Mouse (Mus musculus): ENCODE data around the gene Phlpp1. TPM values are rescaled to one million over a fixed set of nuclear protein-coding genes. Genes with fewer than 3 reads are reported as not detected.

Phlpp1 gene
- 5.7 and 6.0 TPM in 2 replicates for polyA plus RNA-seq (2012)

DNA sequence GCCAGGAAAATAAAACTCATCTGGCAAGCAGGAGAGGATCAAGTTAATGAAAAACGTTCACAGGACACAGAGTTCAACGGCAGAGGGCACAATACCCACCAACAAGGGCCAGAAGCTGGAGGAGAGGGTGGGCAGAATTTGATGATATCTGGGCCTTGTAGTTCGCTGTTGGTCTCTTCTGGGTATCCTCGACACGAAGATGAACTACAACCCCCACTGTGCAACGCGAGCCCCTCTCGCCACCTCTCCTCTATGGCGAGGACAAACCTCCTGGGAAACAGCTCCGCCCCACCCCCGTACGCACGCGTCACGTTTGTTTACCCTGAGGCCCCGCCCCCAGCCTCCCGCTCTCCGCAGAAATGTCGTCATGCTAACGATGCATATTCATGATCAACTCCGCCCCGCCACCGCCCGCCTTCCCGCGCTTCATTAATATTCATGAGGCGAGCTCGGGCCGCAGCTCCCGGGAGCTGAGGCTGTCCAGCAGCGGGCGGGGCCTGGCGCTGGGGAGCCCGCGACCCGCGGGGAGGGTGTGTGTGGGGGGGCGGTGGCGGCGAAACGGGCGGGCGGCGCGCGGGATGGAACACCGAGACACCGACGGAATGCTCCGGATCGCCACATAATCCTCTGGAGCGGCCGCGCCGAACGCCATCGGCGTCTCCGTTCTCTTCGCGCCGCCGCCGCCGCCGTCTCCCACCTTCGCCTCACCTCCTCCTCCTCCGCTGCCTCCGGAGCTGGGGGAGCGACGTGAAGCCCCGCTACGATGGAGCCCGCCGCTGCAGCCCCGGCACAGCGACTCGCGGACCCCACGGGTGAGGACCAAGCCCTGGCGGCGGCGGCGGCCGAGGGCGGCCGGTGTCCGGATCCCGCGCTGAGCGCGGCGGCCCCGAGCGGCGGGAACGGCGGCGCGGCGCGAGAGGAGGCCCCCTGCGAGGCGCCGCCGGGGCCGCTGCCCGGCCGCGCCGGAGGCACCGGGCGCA, at the start of gene Phlpp1:
Phlpp1 (plus strand) TSS at position 512 of the 980 bp plus-strand sequence.
- TF ChIP-seq GATA1 (IDR thresholded peaks at IDR 0.05; ENCODE audit: low read length) = no peak

- TF ChIP-seq GATA1 (IDR thresholded peaks at IDR 0.05; ENCODE audit: low read length) = no peak
Observed at GRCm38 (mm10) chr1:106126601-106127000, 45.0 kb upstream of the Phlpp1 start.

DNA sequence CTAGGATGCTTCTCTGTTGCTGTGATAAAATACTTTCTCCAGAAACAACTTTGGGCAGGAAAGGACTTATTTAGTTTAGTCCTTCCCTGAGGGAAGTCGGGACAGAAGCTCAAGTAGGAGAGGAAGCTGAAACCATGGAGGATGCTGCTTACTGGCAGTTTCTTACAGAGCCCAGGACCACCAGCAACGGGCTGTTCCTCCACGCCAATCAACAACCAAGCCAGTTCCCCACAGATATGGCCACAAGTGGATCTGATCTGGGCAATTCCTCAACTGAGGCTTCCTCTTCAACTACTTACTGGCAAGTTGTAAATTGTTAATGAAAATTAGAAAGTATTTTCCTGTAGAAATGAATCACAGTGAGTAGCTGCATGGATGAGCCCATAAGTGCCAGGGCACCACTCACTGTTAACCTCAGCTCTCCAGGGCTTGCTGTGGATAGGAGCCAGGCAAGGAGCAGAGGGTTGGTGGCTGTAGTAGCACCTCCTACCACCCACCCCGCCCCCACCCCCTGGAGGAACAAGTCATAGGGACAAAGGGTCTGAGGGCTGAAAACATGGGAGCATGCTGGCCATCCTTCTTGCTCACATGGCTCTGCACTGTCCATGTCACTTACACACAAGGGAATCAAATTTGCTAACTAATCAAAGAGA, 39.7 kb upstream of the Phlpp1 start:
- no peak for TF ChIP-seq GATA1 (IDR thresholded peaks at IDR 0.05; ENCODE audit: low read length)

GRCm38 (mm10) chr1:106132350-106132700, 39.2 kb upstream of the Phlpp1 start:
- TF ChIP-seq GATA1 (IDR thresholded peaks at IDR 0.05; ENCODE audit: low read length) = no peak

DNA sequence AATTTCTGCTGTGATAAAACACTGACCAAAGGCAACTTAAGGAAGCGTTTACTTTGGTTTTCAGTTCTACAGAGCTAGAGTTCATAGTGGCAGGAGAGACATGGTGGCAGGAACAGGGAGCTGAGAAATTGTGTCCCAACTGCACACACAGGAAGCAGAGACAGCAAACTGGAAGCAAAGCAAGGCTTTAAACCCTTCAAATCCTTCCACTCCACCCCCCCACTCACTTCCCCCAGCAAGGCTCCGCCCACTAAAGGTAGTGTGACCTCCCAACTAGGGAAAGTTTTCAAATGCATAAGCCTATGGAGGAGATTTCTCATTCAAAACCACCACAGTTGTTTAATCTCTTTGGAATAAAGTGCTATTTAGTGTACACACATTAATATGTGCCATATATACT, 32.9 kb upstream of the Phlpp1 start:
- TF ChIP-seq GATA1 (IDR thresholded peaks at IDR 0.05; ENCODE audit: low read length) = no peak

GRCm38 (mm10) chr1:106139137-106139536, 32.4 kb upstream of the Phlpp1 start:
- TF ChIP-seq GATA1 (IDR thresholded peaks at IDR 0.05; ENCODE audit: low read length) = no peak

GRCm38 (mm10) chr1:106142010-106142409, 29.5 kb upstream of the Phlpp1 start:
- no peak for TF ChIP-seq GATA1 (IDR thresholded peaks at IDR 0.05; ENCODE audit: low read length)

- TF ChIP-seq GATA1 (IDR thresholded peaks at IDR 0.05; ENCODE audit: low read length) = no peak
Observed at GRCm38 (mm10) chr1:106144534-106144933, 27.0 kb upstream of the Phlpp1 start.

- TF ChIP-seq GATA1 (IDR thresholded peaks at IDR 0.05; ENCODE audit: low read length) = no peak
Observed at GRCm38 (mm10) chr1:106145055-106145454, 26.5 kb upstream of the Phlpp1 start.

- TF ChIP-seq GATA1 (IDR thresholded peaks at IDR 0.05; ENCODE audit: low read length) = no peak
Observed at GRCm38 (mm10) chr1:106145565-106146190, 25.9 kb upstream of the Phlpp1 start.

DNA sequence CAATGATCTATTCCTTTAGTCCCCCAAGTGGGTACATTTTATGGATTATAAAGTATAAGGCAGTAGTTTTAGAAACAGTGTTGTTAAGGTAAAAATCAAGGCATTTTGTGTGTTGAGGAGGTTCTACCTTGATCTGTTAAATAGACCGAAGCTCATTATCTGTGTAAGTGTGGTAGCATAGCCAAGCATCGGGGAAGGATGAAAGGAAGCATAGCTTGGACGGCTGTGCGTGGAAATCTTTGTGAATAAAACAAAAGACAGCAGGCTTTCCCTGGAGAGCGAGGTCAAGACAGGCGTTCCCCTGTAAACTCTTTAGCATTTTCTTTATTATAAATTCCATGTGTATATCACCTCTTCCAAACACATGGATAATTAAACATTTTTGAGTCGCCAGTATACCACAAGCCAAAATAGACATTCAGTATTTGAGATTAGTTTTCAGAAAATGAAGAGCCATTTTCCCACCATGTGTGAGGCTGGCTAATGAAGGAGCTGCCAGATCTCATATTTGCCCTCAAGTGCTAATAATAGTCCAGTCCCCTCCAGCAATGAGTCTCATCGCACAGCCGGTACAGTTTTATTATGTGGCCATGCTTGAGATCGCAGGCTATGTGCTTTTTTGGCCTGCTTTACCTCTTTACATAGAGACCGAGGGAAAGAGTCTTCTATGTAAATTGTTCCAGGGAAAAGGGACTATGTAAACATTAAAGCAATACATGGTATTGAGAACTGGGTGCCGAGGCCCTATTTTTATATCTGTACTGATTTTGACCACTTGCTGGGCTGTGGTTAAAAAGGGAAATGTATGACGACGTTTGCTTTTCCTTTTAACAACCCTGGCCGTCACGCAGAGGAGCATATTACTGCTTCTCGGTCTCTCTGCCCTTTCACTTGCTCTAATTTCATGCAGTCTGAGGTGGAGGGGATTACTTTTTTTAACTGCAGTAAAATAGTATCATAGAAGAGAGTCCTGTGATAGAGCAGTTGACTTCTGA, 22.9 kb upstream of the Phlpp1 start:
- no peak for TF ChIP-seq GATA1 (IDR thresholded peaks at IDR 0.05; ENCODE audit: low read length)

DNA sequence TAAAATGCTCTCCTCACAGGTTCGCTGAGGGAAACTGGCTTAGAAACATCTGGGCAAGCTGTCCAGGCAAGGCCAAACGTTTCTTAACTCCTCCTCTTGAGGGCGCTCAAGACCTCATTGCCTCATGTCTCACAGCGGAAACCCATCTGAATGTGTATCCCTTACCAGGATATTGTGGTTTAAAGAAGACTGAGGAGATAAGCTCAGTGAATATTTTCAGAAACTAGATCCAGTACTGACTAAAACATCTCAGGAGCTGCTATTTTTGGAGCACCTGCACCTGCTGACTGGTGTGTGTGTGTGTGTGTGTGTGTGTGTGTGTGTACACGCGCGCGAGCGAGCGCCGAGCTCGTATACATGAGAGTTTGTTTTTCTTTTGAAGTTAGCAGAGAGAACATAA, 19.7 kb upstream of the Phlpp1 start:
- TF ChIP-seq GATA1 (IDR thresholded peaks at IDR 0.05; ENCODE audit: low read length) = no peak

GRCm38 (mm10) chr1:106152742-106153141, 18.8 kb upstream of the Phlpp1 start:
- TF ChIP-seq GATA1 (IDR thresholded peaks at IDR 0.05; ENCODE audit: low read length) = no peak

GRCm38 (mm10) chr1:106154590-106154989, 17.0 kb upstream of the Phlpp1 start:
- TF ChIP-seq GATA1 (IDR thresholded peaks at IDR 0.05; ENCODE audit: low read length) = no peak

DNA sequence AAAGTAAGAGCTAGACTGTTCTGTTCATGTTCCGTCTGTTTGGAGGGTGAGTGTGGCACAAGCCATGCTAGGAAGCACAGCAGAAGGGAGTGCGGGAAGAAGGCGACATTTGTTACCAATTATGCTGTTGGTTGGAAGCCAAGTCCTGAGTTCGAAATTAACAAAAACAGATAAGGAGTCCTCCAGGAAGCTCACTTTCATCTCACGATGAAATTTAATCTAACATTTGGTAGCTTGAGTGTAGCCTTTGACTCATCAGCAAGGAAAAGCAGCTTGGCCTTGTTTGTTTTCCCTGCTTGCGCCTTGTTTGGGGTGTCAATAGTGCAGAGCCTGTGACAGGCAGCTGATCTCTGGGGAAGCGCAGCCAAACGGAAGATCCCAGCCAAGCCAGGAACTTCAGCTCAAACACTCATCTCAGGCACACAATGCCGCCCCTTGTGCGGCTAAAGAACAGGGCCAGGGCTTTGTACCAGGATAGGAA, 16.4 kb upstream of the Phlpp1 start:
- TF ChIP-seq GATA1 (IDR thresholded peaks at IDR 0.05; ENCODE audit: low read length) = no peak
